Mouse (Mus musculus) forelimb bud, embryonic 11.5 days (tissue): ENCODE data around the gene Cdc73.
"Not testable (repeated sequence)": the region's sequence is repeated elsewhere in the genome, so short reads cannot be mapped to it uniquely, and the experiment has no call there.

Experiments
- DNase-seq: peaks from one replicate; pipeline ENCODE4 v3.0.0-alpha.2; 2012; ENCODE audit warnings: low read depth, low spot score

Gene Cdc73

GRCm38 (mm10) chr1:143702741-143703262, at the start of gene Cdc73:
Cdc73 (minus strand) TSS chr1:143702893.
- DNase-seq, result peak; percentile 88

DNA sequence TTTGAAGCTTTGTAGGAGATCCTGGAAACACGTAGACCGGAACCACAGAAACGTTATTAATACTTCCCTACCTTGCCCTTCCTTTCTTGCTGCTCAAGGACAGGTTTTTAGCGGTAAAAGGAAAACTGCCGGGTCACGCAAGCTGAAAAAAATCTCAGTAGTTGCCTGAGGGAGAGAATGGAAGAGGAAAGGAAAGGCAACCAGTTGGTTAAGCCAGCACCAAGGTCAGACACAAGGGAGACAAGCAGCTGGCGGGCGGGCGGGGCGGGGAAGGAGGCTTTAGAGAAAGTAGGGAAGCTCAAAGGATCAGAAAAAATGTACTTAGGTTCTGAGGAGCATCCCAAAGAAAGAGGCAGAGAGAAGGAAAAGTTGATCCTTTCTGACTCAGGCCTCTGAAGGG, 43.2 kb upstream of the Cdc73 start:
- no peak for DNase-seq

- DNase-seq, result no peak
Measured at GRCm38 (mm10) chr1:143742186-143742585, 39.5 kb upstream of the Cdc73 start.

DNA sequence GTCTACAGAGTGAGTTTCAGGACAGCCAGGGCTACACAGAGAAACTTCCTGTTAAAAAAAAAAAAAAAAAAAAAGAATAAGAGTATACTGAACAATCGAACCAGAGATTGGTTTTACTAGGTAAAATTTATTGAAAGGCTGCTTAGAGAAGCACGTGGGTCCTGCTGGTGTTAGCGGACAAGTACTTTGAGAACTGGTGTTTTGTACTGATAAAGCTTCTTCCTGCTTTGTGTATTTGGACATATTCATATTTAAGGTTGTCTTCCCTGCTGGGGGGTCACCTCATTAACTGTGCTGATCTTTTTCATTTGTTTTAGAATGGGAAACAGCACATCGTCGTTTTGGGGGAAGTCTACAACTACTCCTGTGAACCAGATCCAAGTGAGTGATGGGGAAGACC, 38.6 kb upstream of the Cdc73 start:
- no peak for DNase-seq

DNA sequence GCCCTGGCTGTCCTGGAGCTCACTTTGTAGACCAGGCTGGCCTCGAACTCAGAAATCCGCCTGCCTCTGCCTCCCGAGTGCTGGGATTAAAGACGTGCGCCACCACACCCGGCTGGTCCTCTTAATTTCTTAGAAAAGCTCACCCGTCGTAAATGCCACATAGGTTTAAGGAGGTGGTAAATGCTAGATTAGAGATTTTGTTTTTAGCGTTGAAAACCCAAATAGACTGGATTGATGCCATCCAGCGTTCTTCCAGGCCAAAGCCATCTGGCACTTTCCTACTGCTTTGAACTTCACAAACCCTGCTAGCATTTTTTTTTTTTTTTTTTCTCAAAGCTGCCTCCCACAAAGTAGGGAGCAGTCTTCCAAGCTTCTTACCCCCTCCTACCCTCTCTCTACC, 37.9 kb upstream of the Cdc73 start:
- no peak for DNase-seq

- peak; percentile 82 for DNase-seq
Measured at GRCm38 (mm10) chr1:143739361-143740350, 37.0 kb upstream of the Cdc73 start.

- no peak for DNase-seq
Measured at GRCm38 (mm10) chr1:143738811-143739210, 36.1 kb upstream of the Cdc73 start.

DNA sequence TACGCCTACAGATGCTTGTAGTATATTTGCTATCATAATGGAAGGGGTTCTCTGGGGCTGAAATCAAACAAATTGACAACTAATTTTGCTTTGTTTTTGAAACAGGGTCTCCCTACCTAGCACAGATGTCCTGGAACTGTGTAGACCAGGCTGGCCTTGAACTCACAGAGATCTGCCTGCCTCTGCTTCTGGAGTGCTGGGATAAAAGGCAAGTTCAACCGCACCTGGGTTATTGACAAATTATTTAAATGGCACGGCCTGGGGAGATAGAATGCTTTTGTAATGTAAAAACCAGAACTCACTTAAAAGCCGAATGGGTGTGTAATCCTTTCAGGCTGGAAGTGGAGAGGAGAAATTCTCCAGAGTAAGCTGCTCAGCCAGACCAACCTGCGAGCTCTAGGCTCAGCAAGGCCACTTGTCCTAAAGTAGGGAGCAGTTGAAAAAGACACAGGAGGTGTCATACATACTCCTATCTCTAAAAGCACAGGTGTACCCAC, 31.3 kb upstream of the Cdc73 start:
- no peak for DNase-seq

- no peak for DNase-seq
Measured at GRCm38 (mm10) chr1:143731691-143732090, 29.0 kb upstream of the Cdc73 start.

DNA sequence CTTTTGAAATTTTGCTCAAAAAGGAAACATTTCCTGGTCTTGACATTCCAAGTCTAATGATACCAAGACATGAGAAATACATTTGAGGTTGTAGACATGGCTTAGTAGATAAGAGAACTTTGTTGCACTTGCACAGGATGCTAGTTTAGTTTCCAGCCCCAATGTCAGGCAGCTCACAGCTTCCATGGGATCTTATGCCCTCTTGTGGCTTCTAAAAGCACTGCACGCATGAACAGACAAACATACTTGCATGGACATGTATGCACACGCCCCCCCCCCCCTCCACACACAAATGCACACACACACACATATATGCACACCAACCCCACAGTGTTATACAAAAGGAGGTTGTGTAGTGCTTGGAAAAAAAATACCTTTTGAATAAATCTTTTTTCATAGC, 28.2 kb upstream of the Cdc73 start:
- peak; percentile 36 for DNase-seq

GRCm38 (mm10) chr1:143727701-143728445, 25.2 kb upstream of the Cdc73 start:
- no peak for DNase-seq

GRCm38 (mm10) chr1:143724456-143725064, 21.9 kb upstream of the Cdc73 start:
- no peak for DNase-seq

- not testable (repeated sequence) for DNase-seq
Measured at GRCm38 (mm10) chr1:143716038-143716437, 13.3 kb upstream of the Cdc73 start, which contains the start of gene Glrx2. Glrx2 (plus strand) TSS chr1:143716338.

DNA sequence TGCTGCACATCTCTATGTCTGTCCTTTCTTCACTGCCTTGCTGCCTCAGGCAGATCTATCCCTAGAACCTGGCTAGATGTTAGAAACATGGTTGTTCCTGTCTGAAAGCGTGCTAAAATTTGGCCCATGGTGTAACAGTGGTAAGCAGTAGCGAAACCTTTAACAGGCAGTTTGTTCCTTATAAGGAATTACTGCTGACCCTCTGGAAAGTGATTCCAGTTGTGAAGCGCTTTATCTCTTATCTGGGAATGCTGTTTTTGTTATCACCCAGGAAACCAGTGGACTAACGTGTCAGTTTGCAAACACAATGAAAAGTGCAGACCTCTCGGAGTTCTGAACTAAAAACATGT, 7.9 kb upstream of the Cdc73 start:
- DNase-seq, result no peak

- DNase-seq, result peak; percentile 18
Measured at GRCm38 (mm10) chr1:143709966-143710626, 7.4 kb upstream of the Cdc73 start.

- DNase-seq, result no peak
Measured at GRCm38 (mm10) chr1:143708361-143708760, 5.7 kb upstream of the Cdc73 start.

DNA sequence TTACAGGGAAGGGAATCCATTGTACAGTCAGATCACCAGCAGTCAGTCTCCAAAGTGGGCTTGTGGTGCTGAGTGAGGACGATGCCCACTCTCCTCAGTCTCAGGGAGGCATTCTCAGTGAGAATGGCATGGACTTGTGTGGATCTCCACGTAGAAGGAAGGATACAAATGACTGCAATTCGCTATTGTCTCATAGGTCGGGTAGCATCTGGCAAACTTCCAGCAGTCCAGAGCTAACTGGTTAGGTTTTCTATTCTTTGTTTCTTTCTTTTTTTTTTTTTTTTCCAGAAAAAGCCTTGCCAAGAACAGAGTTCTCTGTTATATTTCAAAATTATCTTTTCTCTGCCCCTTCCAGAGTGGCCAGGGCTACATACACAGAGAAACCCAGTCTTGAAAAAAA, 4.3 kb upstream of the Cdc73 start:
- DNase-seq, result no peak

- peak; percentile 37 for DNase-seq
Measured at GRCm38 (mm10) chr1:143702141-143702740, 452 bp downstream of the Cdc73 start.

- no peak for DNase-seq
Measured at GRCm38 (mm10) chr1:143701736-143702135, 957 bp downstream of the Cdc73 start.

DNA sequence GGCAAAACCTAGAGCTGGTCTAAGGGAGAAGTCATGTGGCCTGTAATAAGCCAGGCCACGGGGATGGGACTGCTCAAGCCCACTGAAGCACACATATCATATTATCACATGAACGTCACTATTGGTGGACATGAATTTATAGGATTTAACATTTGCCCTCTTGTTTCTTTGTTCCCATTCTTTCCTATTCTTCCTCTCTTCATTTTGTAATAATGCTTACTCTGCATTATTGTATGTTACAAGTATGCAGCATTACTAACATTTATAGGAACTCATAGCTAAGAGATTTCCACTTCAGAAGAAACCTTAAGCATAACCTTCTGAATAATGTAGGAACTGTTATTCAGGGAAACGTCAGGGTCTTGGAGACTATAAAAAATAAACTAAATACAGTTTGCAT, 17.8 kb downstream of the Cdc73 start:
- DNase-seq, result no peak

GRCm38 (mm10) chr1:143681108-143681507, 21.6 kb downstream of the Cdc73 start:
- no peak for DNase-seq
